Mouse (Mus musculus): ENCODE measurements at regions not wholly inside any gene's neighbourhood (a gene's known extent, or its start where the extent isn't known, plus 50 kb on each side); places are given as distances from the start of the nearest gene placed in this dataset.

- H3K27me3 ChIP-seq: no peaks in the 10 kb centered on the region
- no peak overlapping the region for H3K4me3 ChIP-seq
- no peak overlapping the region for H3K9ac ChIP-seq
- H3K4me1 ChIP-seq: no peaks in the 10 kb centered on the region
- H3K36me3 ChIP-seq (ENCODE audit: poor library complexity, severe bottlenecking): no peaks in the 10 kb centered on the region
- no peak overlapping the region for H3K27ac ChIP-seq
- no peak for ATAC-seq
- 79% methylated on average over 7 of the region's 7 CpGs for WGBS
- no peak overlapping the region for H3K4me2 ChIP-seq
- H3K9me3 ChIP-seq (replicated peaks): no peaks in the 10 kb centered on the region
Observed at GRCm38 (mm10) chr1:88860871-88861589, 159.0 kb upstream of the Arl4c start.

DNA sequence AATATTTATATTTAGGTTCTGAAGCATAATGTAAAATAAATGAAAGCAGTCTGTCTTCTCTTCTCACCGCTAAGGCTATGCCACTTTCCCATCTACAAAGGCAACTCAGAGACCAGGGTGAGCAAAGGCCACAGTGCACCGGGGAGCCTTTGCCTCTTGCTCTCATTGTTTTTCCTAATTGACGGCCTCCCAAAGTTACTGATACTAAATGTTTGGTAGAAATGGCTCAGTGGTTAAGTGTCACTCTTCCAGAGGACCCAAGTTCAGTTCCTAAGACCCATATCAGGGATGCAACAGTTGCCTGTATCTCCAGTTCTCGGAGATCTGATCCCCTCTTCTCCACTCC, 159.5 kb upstream of the Arl4c start:
- Histone ChIP-seq H3K27me3 (no peaks in the 10 kb centered on the region), H3K9ac (no peak overlapping the region), H3K27ac (no peak overlapping the region), H3K9me3 (replicated peaks) (no peaks in the 10 kb centered on the region), H3K4me2 (no peak overlapping the region), H3K36me3 (ENCODE audit: poor library complexity, severe bottlenecking) (no peaks in the 10 kb centered on the region), H3K4me3 (no peak overlapping the region), H3K4me1 (no peaks in the 10 kb centered on the region)
- no peak for ATAC-seq
- WGBS: 80% methylated on average over 4 of the region's 4 CpGs

DNA sequence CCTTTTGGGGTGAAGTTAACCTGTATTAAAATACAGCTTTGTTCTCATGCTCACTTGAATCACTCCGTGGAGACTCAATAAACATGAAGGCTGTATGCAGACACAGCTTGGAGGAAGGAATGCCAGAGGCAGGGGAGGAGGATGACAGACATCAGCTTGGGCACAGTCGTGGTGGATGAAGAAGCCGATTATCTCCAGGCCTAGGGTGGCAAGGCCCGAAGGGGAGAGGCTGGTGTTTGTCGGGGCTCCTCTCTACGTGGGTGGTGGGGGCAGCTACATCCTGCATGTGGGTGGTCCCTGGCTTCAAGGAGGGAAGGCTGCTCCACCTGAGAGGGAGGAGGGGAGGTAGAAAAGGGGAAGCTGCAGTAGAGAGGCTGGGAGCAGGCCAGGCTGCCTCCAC, 163.4 kb upstream of the Arl4c start:
- no peaks in the 10 kb centered on the region for H3K27me3 ChIP-seq
- H3K36me3 ChIP-seq (ENCODE audit: poor library complexity, severe bottlenecking): no peaks in the 10 kb centered on the region
- no peak overlapping the region for H3K4me2 ChIP-seq
- no peak overlapping the region for H3K4me3 ChIP-seq
- 71% methylated on average over 6 of the region's 6 CpGs for WGBS
- no peak overlapping the region for H3K27ac ChIP-seq
- no peak overlapping the region for H3K9ac ChIP-seq
- ATAC-seq: no peak
- H3K4me1 ChIP-seq: no peaks in the 10 kb centered on the region
- no peaks in the 10 kb centered on the region for H3K9me3 ChIP-seq (replicated peaks)

DNA sequence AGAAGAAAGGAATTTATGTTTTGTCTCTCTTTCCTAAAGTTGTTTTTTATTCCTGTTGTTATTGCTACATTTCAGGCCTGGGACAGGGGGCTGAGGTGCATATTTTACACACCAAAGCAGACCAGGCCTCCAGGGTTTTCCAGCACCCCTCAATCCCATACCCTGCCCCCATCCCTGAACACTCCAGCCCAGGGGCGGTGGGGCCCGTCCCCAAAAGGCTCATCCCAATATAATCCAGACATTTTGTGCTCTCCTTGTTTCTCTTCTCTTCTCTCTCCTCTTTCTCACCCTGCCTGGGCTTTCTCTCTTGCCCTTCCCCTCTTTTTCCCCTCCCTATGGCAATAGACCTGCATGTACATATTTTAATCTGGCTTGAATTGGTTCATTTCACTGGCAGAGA, 164.6 kb upstream of the Arl4c start:
- H3K4me3 ChIP-seq: no peak overlapping the region
- no peaks in the 10 kb centered on the region for H3K36me3 ChIP-seq (ENCODE audit: poor library complexity, severe bottlenecking)
- WGBS: 89% methylated on average over 2 of the region's 2 CpGs
- no peak for ATAC-seq
- no peaks in the 10 kb centered on the region for H3K9me3 ChIP-seq (replicated peaks)
- H3K4me2 ChIP-seq: no peak overlapping the region
- no peaks in the 10 kb centered on the region for H3K27me3 ChIP-seq
- peak overlapping the region; percentile 17; the same call in 1 of the 2 replicates for H3K9ac ChIP-seq
- H3K4me1 ChIP-seq: no peaks in the 10 kb centered on the region
- H3K27ac ChIP-seq: no peak overlapping the region

DNA sequence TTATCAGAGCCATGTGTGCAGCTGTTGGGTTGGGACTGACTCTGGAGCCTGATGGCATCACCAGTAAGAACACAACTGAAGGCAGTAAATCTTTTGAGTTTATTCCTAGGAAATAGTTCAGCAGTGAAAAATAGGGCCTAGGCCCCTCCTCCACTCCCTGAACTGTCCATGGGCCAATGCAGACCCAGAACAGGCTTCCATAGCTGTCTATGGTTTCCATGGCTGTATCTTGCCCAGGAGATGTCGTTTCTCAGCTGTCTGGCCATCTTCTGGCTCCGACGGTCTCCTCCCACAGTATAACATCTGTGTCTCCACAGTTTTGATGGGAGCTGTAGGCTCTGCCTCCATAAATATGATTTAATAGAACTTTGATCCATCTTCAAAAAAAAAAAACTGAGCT, 165.1 kb upstream of the Arl4c start:
- no peak for ATAC-seq
- H3K36me3 ChIP-seq (ENCODE audit: poor library complexity, severe bottlenecking): no peaks in the 10 kb centered on the region

GRCm38 (mm10) chr1:88869885-88870284, 167.9 kb upstream of the Arl4c start:
- Histone ChIP-seq H3K36me3 (ENCODE audit: poor library complexity, severe bottlenecking) (no peaks in the 10 kb centered on the region), H3K4me3 (no peak overlapping the region), H3K9ac (no peak overlapping the region), H3K4me2 (no peak overlapping the region), H3K27me3 (no peaks in the 10 kb centered on the region), H3K27ac (no peak overlapping the region), H3K9me3 (replicated peaks) (no peaks in the 10 kb centered on the region), H3K4me1 (no peaks in the 10 kb centered on the region)
- ATAC-seq: no peak
- 77% methylated on average over 4 of the region's 4 CpGs for WGBS

More for the DNA sequence above, 165.1 kb upstream of the Arl4c start:
- Histone ChIP-seq H3K9me3 (replicated peaks) (no peaks in the 10 kb centered on the region), H3K27me3 (no peaks in the 10 kb centered on the region), H3K4me2 (no peak overlapping the region), H3K9ac (no peak overlapping the region), H3K4me3 (no peak overlapping the region), H3K4me1 (no peaks in the 10 kb centered on the region), H3K27ac (no peak overlapping the region)
- 88% methylated on average over 3 of the region's 3 CpGs for WGBS

DNA sequence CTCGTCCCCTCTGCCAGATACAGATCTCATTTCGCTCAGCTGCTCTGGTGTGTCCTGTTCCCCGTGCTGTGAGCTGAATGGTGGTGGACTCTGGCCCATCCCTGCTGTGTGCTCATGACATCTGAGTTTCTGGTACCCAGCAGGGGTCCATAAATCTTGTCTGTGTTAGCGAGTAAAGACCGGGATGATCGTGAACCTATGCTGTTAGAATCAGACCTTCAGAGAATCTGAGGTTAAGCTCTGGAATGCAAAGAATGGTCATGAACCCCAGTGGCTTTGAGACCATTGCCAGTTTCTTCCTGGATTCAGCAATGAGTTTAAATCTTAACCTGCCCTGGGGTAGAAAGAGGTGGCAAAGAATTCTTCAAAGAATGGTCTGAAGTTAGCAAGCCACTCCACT, 173.3 kb upstream of the Arl4c start:
- Histone ChIP-seq H3K4me1 (no peaks in the 10 kb centered on the region), H3K27ac (no peak overlapping the region), H3K36me3 (ENCODE audit: poor library complexity, severe bottlenecking) (no peaks in the 10 kb centered on the region), H3K9ac (no peak overlapping the region), H3K27me3 (no peaks in the 10 kb centered on the region), H3K4me3 (no peak overlapping the region), H3K4me2 (no peak overlapping the region), H3K9me3 (replicated peaks) (no peaks in the 10 kb centered on the region)
- ATAC-seq: no peak
- 78% methylated on average over 6 of the region's 6 CpGs for WGBS

DNA sequence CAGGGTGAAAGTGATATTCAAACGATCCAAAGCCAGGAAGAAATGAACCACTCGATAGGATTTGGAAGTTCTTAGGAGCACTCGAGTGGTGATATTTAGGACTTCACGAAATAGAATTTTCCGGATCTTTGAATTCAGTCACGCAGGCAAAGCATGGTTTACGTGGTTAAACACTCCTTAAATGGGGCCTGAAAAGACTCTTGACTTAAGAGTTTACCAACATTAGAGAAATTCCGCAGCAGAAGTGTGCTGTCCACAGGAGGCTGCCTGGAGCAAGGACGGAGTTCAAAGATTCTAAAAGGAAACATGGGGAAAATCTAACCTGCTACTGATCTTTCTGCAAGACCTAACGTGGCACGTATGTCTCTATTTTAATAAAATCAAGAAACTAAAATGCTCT, 175.4 kb upstream of the Arl4c start:
- H3K4me3 ChIP-seq: no peak overlapping the region
- no peak overlapping the region for H3K27ac ChIP-seq
- no peaks in the 10 kb centered on the region for H3K9me3 ChIP-seq (replicated peaks)
- H3K4me2 ChIP-seq: no peak overlapping the region
- H3K27me3 ChIP-seq: no peaks in the 10 kb centered on the region
- no peak overlapping the region for H3K9ac ChIP-seq
- 85% methylated on average over 11 of the region's 11 CpGs for whole genome bisulfite sequencing
- H3K36me3 ChIP-seq (ENCODE audit: poor library complexity, severe bottlenecking): no peaks in the 10 kb centered on the region
- ATAC-seq: no peak
- H3K4me1 ChIP-seq: no peaks in the 10 kb centered on the region

GRCm38 (mm10) chr1:88878831-88879230, 176.8 kb upstream of the Arl4c start:
- Histone ChIP-seq H3K4me1 (no peaks in the 10 kb centered on the region), H3K27me3 (no peaks in the 10 kb centered on the region), H3K9ac (no peak overlapping the region), H3K27ac (no peak overlapping the region), H3K9me3 (replicated peaks) (no peaks in the 10 kb centered on the region), H3K36me3 (ENCODE audit: poor library complexity, severe bottlenecking) (no peaks in the 10 kb centered on the region), H3K4me3 (no peak overlapping the region), H3K4me2 (no peak overlapping the region)
- 91% methylated on average over 10 of the region's 10 CpGs for WGBS
- ATAC-seq: no peak

GRCm38 (mm10) chr1:88879367-88879766, 177.3 kb upstream of the Arl4c start:
- no peak overlapping the region for H3K4me2 ChIP-seq

GRCm38 (mm10) chr1:88891041-88891440, 179.2 kb upstream of the Sh3bp4 start:
- H3K27ac ChIP-seq: no peak overlapping the region

More at GRCm38 (mm10) chr1:88879367-88879766, 177.3 kb upstream of the Arl4c start:
- H3K36me3 ChIP-seq (ENCODE audit: poor library complexity, severe bottlenecking): no peaks in the 10 kb centered on the region
- H3K27ac ChIP-seq: no peak overlapping the region
- H3K4me3 ChIP-seq: no peak overlapping the region
- no peaks in the 10 kb centered on the region for H3K4me1 ChIP-seq
- H3K9ac ChIP-seq: no peak overlapping the region
- ATAC-seq: no peak
- WGBS: 94% methylated on average over 5 of the region's 5 CpGs
- H3K27me3 ChIP-seq: no peaks in the 10 kb centered on the region
- no peaks in the 10 kb centered on the region for H3K9me3 ChIP-seq (replicated peaks)

GRCm38 (mm10) chr1:88902426-88902825, 167.8 kb upstream of the Sh3bp4 start:
- Histone ChIP-seq H3K27me3 (no peaks in the 10 kb centered on the region), H3K4me2 (no peak overlapping the region), H3K9ac (no peak overlapping the region), H3K27ac (no peak overlapping the region), H3K9me3 (replicated peaks) (no peaks in the 10 kb centered on the region), H3K36me3 (ENCODE audit: poor library complexity, severe bottlenecking) (no peaks in the 10 kb centered on the region), H3K4me1 (no peaks in the 10 kb centered on the region), H3K4me3 (no peak overlapping the region)
- ATAC-seq: no peak
- 91% methylated on average over 8 of the region's 8 CpGs for WGBS

More at GRCm38 (mm10) chr1:88891041-88891440, 179.2 kb upstream of the Sh3bp4 start:
- H3K9me3 ChIP-seq (replicated peaks): no peaks in the 10 kb centered on the region
- no peak for ATAC-seq
- H3K36me3 ChIP-seq (ENCODE audit: poor library complexity, severe bottlenecking): no peaks in the 10 kb centered on the region
- 94% methylated on average over 4 of the region's 4 CpGs for WGBS
- H3K4me3 ChIP-seq: no peak overlapping the region
- H3K4me2 ChIP-seq: no peak overlapping the region
- H3K9ac ChIP-seq: no peak overlapping the region
- H3K27me3 ChIP-seq: no peaks in the 10 kb centered on the region
- H3K4me1 ChIP-seq: no peaks in the 10 kb centered on the region

All from forebrain, embryonic 13.5 days (tissue).